Mouse (Mus musculus): ENCODE data around the gene Supt20.
"Not testable (repeated sequence)": the region's sequence is repeated elsewhere in the genome, so short reads cannot be mapped to it uniquely, and the experiment has no call there.

Supt20 gene

DNA sequence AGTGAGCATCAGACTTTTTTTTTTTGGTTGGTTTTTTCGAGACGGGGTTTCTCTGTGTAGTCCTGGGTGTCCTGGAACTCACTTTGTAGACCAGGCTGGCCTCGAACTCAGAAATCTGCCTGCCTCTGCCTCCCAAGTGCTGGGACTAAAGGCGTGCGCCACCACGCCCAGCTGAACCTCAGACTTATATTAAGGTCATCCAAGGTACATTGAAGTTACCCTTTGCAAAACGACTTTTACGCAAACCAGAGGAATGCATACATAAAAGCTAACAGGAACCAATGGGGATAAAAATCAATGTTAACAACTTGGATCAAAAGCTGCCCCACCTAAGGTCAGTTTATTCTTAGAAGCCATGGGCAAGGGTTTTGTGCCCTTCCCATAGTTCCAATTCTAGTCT is 11.5 kb downstream of the Supt20 start:
- not testable (repeated sequence) for DNase-seq (ENCODE audit: low spot score)

- no peak for DNase-seq (ENCODE audit: low spot score)
Observed at GRCm38 (mm10) chr3:54708972-54709371, 16.4 kb downstream of the Supt20 start.

DNA sequence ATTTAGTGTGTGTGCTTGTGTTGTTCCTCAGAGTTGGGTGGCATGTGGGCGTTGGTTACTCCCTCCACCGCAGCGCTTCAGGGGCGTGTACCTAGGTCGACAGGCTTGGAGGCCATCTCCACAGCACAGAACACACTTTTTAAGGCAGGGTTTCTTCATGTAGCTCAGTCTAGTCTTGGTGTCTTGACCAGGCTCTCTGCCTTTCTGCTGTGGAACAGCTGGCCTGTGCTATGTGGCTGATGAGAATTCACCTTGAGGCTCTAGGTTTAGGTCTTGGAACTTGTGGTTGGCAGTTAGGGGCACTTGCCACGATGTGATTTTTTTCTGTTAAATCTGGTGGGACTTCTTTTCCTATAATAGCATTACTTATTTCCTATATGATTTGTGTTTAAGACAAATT is 21.6 kb downstream of the Supt20 start, which contains the start of gene Gm21958:
Gene Gm21958, minus strand, starts transcription at position 101 of the 400 bp plus-strand sequence.
- no peak for DNase-seq (ENCODE audit: low spot score)

DNA sequence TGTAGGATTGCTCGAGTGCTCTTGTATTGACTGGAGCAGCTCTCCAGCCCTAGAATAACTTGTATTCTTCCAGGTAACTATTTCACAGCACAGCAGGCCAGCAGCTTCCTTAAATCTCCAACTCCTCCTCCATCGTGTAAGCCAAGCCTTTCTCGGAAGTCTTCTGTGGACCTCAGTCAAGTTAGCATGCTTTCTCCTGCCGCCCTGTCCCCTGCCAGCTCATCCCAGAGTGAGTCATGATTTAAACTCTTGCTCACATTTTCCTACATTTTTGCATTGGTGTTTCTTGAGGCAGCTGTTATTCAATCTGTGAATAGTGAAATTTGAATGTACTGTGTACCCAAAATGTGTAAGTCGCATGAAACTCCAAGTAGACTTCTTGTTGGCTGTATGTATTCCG is 22.9 kb downstream of the Supt20 start:
- DNase-seq (ENCODE audit: low spot score) = no peak

- DNase-seq (ENCODE audit: low spot score) = no peak
Observed at GRCm38 (mm10) chr3:54717348-54717747, 24.7 kb downstream of the Supt20 start.

DNA sequence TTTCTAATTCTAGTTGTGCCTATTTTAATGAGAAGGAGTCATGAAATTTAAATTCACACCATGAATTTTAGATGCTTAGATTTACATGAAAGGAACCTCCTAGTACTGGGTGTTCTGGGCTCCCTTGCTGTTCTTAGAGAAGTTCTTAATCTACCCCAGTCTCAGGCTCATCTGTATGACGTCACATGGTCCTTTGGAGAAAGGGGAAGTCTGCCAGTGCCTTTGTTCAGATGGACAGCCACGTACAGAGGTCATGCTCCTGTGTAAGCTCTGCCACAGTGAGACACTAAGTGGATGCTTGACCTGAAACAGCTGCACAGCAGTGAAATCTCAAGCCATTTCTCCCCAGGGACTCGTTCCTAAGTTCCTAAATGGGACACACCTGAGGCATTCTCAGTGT is 26.3 kb downstream of the Supt20 start:
- no peak for DNase-seq (ENCODE audit: low spot score)

- no peak for DNase-seq (ENCODE audit: low spot score)
Observed at GRCm38 (mm10) chr3:54723741-54724500, 31.3 kb downstream of the Supt20 start.

- DNase-seq (ENCODE audit: low spot score) = no peak
Observed at GRCm38 (mm10) chr3:54725344-54725743, 32.7 kb downstream of the Supt20 start.

DNA sequence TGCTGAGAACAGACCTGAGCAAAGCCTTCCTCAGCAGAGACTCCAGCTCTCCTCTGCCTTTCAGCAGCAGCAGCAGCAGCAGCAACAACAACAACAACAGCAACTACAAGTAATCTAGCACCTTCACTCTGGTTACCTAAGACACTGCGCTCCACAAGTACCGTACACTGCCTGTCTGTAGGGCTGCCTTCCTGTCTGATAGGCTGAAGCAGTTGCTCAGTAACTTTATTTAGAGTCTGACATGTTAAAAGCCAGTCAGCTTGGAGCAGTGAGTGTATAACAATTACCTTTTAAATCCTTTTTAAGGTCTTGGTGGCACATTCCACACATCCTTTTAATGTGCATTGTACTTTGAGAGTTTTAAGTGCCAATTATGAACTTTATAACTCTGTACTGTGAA is 35.0 kb downstream of the Supt20 start:
- no peak for DNase-seq (ENCODE audit: low spot score)

DNA sequence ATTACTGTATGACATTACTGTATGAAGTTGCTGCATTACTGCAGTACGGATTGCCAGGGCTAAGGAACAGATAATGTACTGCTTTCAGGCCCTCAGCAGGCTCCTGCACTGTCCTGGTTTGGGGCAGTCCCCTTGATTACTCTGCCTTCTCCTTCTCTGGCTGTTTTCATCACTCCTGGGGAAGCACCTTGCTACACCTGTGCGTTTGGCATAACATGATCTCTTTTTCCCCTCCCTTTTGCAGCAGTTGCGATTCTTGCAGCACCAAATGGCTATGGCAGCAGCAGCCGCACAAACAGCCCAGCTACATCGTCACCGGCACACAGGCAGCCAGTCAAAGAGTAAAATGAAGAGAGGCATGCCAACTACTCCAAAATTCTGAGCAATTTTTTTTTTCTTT is 35.5 kb downstream of the Supt20 start:
- no peak for DNase-seq (ENCODE audit: low spot score)

- DNase-seq (ENCODE audit: low spot score) = no peak
Observed at GRCm38 (mm10) chr3:54731626-54732150, 39.1 kb downstream of the Supt20 start.

DNA sequence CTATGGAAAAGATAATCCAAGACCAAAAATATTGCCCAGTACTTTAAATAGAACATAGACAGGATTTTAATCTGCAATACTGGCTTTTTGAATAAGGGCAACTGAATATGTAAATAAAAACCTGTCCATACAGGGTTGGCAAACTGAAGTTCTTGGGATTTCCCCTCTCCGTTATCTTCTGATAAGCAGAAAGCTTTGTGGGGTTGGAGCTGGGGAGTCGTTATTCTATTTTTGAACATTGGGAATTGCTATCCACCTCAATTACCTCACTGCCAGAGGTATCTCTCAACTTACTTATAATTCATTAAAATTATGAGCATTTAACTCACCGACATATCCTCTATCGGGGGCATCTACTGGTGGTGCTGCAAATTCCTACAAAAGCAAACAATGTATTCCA is 39.8 kb downstream of the Supt20 start:
- DNase-seq (ENCODE audit: low spot score) = no peak

- peak; percentile 82 for DNase-seq (ENCODE audit: low spot score)
Observed at GRCm38 (mm10) chr3:54734411-54735246, 42.0 kb downstream of the Supt20 start.

DNA sequence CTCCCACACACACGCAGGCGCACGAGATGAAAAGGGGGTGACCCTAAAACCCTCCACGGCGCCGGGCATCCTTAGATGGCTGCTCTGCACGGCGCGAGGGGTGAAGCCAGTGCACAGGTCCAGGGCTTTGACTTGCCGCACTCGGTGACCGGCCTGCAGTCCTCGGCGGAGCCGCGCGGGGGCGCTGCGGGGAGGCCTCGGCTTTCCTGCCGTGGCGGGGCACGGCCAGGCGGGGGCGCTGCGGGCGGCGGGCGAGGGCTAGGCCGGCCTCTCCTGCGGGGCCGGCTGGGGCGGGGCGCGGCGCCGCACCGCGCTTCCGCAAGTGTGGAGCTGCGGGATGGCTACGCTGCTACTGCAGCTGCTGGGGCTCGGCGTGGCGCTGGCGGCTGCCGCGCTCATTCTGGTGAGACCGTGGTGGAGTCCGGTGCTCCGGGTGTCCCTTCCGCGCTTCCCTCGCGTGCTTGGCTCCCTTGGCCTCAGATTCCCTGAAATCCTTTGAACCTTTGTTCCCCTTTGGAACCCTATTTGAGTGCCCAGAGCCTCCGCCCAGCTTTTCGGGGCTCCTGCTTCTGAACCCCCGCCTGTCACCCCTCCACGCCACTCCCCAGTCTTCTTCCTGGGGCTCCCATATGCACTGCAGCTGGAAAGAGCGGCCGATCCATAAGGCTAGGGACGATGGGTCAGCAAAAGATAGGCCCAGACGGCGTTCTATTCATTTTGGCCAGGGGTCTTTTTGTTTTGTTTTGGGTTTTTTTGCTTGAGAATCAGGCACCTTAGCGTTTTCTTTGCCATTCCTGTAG is 42.8 kb downstream of the Supt20 start, which contains the start of the genes Exosc8 and Alg5:
Gene Exosc8, minus strand, starts transcription at position 147 of the 800 bp plus-strand sequence.
Gene Alg5, plus strand, starts transcription at position 293 of the 800 bp plus-strand sequence.
- DNase-seq (ENCODE audit: low spot score) = peak; percentile 78

GRCm38 (mm10) chr3:54736101-54736927 is 43.7 kb downstream of the Supt20 start:
- DNase-seq (ENCODE audit: low spot score) = no peak

- DNase-seq (ENCODE audit: low spot score) = no peak
Observed at GRCm38 (mm10) chr3:54737317-54737716, 44.7 kb downstream of the Supt20 start.

DNA sequence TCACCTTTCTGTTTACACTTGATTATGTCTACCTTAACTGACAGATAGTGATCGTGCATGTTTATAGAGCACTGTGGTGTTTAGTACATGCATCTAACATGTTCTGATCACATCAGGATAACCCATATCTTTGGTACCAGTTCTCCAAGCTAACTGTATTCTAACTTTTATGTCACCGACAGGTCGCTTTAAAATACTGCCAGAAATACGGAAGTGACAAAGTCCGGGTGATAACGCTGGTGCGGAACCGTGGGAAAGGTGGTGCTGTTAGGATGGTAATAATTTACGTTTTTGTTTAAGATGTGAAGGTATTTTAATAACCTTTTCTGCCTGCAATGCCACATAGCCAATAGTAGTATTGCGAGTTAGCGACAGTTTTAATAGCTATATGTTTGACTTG is 49.4 kb downstream of the Supt20 start:
- no peak for DNase-seq (ENCODE audit: low spot score)

DNA sequence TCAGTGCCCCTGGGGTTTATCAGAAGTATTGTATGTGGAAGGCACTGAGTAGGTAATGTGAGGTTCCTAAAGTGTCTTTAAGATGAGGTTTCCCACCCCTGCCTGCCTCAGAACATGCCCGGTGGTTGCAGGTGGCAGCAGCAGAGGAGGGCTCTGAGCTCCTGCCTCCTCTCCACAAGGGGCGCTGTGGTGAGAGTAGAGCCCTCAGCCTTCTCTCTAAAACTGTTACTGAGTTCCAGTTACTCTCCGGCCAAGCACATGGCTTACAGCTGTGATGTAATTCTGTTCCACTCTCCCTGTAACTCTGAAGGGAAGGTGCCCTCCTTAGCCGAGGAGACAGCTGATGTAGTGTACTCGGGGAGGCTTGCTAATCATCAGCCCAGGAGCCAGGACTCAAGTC is 53.2 kb downstream of the Supt20 start:
- DNase-seq (ENCODE audit: low spot score) = no peak

DNA sequence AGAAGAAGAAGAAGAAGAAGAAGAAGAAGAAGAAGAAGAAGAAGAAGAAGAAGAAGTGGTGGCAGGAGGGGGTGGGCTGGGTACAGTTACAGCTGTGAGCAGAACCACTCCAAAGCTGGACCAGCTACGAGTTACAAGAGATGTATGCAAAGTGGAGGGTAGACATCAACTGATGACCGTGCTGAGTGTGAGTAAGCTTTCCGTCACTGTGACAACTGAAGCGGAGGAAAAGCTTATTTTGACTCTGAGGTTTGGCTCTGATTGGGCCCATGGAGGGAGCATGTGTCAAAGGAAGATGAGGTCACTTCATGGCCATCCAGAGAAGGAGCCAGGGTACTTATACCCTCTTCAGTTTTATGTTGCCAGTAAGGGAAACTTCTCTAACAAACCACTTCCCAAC is 60.8 kb downstream of the Supt20 start:
- no peak for DNase-seq (ENCODE audit: low spot score)

GRCm38 (mm10) chr3:54755145-54756041 is 62.8 kb downstream of the Supt20 start, which contains the start of gene Smad9:
Smad9 (plus strand) TSS chr3:54755582.
- DNase-seq (ENCODE audit: low spot score) = peak; percentile 73

Measured in ovary, adult 18-20 months (tissue).